Mouse (Mus musculus) cerebellum, adult 2 months (tissue): ENCODE measurements around the gene Ift140.

Experiments used
- CTCF ChIP-seq: fragments of 200-500 bp; IDR thresholded peaks from 2 replicates; pipeline ENCODE4 v1.5.1; 2011; ENCODE audit warnings: low read depth, mild to moderate bottlenecking, control low read depth, low read length, moderate library complexity, borderline replicate concordance; ENCODE audit not compliant: insufficient read depth
- POLR2A ChIP-seq: fragments of 200-500 bp; IDR thresholded peaks from 2 replicates; pipeline ENCODE4 v1.6.1; 2011; ENCODE audit warnings: low read length, control low read depth, borderline replicate concordance; ENCODE audit not compliant: insufficient read depth

DNA sequence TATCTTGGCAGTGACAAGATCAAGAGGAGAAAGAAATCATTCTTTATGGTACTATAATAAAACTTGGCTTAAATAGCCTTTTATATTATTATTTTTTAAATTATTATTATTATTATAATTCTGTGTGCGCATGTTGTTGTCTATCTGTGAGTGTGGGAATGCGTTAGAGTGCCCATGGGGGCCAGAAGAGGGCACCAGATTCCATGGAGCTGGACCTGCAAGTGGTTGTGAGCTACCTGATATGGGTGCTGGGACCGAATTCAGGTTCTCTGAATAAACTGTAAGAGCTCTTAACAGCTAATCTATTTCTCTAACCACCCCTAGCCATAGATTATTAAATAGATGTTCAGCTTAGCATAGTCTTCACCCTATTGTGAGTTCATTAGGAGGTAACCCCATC, 10.8 kb upstream of the Ift140 start:
- TF ChIP-seq CTCF (no peak), POLR2A (no peak)
